Mouse (Mus musculus) heart, postnatal 14 days (tissue): ENCODE measurements around the gene Trpm6. TPM values are rescaled to one million over a fixed set of nuclear protein-coding genes. Genes with fewer than 3 reads are reported as not detected.

Experiments used
- DNase-seq, 2 experiments: peaks; one replicate each; pipeline ENCODE4 v3.0.0; 2021 to 2022
- intact Hi-C: fragments of 180-260 bp; cut with DNase I; formaldehyde crosslinking; loops from one replicate; pipeline ENCODE4 v1.15.1; 2025
- total RNA-seq, 2 experiments: library from RNA; stranded (reverse); gene quantifications; 2 replicates each; pipeline ENCODE4 v1.2.3; 2021

The Trpm6 gene
- total RNA-seq, 2 experiments from 2014 or later = 0.12 to 0.15 TPM

DNA sequence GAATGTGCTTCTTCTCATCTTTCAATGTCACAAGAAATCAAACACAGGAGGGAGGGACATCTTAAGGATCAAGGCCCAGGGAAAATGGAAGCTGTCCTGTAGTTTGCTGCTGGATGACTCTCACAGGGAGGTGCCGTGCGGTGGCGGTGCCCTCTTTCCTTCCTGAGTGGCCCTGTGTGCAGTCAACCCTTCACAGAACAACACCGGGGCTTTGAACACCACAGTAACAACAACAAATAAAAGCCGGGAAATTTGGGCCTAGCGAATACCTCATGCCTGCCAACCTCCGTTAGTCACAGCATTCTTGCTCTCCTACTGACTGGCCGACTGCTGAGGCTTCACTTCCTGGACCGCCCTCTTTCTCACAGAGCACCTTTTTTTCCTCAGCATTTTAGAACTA is 9.1 kb downstream of the Trpm6 start:
- DNase-seq = no peak
- intact Hi-C loops = no loop called here

DNA sequence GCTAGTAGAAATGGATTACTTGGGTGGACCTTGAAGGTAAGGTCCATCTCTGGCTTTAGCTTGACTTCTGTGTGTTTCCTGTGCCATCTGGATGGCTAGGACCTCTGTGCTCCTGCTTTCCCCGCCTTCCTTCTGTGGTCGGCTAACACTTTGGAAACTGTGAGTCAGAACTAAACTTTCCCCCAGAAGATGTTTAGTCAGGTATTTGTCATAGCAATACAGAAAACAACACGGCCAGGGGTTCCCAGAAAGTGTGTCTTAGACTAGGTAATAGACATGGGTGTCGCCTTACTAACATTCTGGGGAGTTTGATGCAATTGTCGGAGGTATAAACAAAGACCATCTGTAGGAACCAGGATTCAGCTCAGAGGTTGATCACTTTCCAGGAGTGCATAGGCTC is 16.6 kb downstream of the Trpm6 start:
- intact Hi-C loops = no loop called here
- no peak for DNase-seq

DNA sequence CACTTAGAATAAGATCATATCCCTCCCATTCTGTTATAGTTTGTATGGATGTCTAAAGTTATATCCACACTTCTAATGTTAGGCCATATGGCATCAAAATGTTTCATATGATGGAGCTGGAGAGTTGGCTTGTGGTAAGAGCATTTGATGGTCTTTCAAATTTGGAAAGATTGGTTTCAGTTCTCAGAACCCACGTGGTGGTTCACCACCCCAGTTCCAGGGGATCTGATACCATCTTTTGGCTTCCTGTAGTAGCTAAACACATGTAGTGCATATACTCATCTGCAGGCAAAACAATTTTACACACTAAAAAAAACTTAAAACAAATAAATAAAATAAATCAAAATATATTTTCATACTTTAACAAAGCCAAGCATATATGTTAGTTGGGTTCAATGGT is 21.3 kb downstream of the Trpm6 start:
- DNase-seq = no peak
- intact Hi-C loops = no loop called here

DNA sequence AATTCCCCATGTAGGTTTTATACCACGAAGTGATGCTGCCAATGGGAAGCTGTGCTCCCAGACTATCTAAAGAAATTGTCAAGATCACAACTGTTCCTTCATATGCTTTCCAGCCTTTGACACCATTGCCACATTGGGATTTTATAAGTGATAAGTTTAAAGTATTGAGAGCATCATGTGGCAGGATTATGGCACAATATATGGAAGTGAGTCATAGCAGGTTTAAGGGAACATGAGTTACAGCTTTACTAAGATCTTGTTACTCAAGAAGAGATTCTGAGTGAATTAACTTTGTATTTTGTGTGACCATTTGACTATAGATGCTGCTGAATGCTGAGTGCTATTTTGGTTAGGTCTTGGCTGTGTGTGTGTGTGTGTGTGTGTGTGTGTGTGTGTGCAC is 21.8 kb downstream of the Trpm6 start:
- no peak for DNase-seq
- intact Hi-C loops = no loop called here

DNA sequence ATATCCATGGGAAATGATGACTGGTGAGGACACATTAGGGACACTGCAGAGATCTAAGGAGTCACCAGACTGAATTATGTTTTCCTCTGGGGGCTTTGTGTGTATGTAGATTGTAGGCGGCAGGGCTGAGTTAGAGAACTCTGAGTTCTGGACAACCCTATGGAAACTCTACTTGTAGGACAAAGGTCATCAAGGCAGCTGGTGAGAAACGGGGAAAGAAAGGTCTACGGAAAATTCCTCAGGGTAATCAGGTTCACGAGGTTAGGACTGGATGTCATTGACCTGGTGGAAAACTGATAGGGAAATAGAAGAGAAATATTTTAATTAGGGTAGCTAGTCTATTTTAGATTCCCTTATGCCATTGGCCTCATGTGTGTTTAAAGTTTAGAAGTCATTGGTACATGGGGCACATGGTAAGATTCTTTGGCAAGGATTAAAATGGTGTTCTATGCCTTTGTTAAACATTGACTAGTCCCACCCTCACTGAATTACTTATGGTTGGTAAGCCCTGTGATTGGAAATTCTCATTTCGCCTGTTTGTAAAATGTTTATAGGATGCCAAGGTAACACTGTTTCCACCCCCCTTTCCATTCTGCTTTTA is 23.2 kb downstream of the Trpm6 start:
- intact Hi-C loops = no loop called here
- DNase-seq = no peak

DNA sequence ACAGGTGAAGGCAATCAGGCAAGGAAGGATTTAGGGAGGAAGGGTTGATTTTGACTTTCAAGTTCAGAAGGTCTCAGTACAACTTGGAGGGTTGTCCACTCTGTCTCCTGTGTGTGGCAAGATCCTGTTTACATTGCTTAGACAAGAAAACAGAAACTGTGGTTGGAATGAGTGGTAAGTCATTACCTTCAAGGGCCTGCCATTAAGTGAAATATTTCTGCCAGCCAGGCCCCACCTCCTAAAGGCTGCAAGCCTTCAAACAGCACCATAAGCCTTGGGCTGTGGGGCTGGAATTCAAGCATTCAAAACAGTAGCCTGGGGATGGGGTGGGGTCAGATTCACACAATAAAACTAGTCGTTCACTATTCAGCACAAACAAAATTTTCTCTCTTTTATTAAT is 24.3 kb downstream of the Trpm6 start:
- intact Hi-C loops = no loop called here
- no peak for DNase-seq

DNA sequence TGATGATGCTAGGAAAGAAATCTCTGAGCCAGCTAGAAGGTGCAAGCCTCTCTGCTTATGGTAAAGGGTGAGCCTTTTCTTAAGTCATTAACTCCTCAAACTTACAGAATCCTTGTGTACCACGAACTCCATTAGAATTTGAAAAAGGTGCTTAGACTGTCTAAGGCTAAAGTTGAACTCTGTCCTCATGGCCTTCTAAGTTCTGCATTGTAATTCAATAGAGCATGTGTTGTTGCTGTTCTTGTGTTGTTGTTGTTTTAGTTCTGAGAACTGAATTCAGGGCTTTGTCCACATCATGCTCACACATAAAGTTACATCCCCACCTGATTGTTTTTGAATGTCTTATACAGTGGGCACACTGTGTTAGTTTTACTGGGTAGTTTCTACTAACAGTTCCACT is 49.9 kb downstream of the Trpm6 start:
- intact Hi-C loops = no loop called here
- no peak for DNase-seq

DNA sequence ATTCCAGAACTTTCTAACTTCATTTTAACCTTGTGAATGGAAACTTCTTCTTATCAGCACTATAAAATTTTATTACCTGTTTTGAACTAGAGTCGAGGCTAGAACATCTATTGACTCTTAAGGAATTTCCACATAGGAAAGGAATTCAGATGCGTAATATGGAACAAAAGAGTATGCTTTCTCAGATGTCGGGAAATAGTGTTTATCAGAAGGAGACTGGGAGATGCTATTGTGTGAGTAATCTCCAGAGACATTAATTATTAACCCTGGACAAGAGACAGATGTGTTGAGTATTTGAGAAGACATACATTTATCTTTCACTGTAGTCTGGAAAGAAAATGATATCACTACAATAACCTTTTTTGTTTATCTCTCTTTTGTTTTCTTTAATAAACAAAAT is 61.5 kb downstream of the Trpm6 start:
- DNase-seq = no peak
- intact Hi-C loops = no loop called here

DNA sequence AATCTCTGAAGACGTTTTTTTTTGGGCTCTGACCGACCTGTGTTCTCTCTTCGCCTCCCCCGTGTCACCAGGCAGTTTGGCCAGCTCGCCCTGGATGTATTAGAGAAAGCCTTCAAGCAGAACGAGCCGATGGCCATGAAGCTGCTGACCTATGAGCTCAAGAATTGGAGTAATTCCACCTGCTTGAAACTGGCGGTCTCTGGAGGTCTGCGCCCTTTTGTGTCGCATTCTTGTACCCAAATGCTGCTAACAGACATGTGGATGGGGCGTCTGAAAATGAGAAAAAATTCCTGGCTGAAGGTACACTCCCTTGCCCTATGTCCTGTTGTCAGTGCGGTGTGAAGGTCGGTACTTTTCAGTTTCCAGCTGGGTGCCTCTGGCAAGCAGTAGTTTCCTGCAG is 65.4 kb downstream of the Trpm6 start:
- DNase-seq = no peak
- intact Hi-C loops = no loop called here

DNA sequence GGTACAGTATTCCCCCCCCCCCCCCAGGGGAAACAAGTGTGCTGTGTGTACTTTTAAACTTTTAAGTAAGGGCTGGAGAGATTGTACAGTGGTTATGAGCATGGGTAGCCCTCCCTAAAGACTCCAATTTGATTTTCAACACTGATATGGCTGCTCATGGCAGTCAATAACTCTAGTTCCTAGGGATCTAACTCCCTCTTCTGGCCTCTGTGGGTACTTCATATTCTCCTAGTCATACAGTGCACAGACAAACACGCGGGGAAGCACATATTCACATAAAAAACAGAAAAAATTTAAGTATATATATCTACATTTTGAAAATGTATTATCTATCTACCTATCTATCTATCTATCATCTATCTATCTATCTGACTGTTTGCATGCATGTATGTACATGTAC is 67.6 kb downstream of the Trpm6 start:
- no peak for DNase-seq
- intact Hi-C loops = no loop called here

DNA sequence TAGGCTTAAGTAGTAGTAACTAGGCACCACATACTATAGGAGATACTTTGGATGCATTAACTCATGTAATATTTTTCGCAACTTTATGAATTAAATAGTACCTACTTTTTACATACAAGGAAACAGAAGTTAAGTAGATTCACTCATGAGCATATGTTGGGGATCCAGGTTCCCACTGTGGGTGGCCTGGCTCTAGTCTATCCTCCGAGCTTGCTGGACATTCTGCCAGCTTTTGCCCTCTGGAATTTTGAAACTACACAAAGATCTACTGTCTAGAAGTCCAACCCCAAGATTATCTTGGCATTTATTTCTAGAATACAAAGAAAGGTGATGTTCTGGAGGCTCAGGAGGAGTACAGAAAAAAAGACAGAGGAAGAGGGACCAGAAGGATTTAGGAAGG is 78.8 kb downstream of the Trpm6 start:
- intact Hi-C loops = no loop called here
- no peak for DNase-seq

DNA sequence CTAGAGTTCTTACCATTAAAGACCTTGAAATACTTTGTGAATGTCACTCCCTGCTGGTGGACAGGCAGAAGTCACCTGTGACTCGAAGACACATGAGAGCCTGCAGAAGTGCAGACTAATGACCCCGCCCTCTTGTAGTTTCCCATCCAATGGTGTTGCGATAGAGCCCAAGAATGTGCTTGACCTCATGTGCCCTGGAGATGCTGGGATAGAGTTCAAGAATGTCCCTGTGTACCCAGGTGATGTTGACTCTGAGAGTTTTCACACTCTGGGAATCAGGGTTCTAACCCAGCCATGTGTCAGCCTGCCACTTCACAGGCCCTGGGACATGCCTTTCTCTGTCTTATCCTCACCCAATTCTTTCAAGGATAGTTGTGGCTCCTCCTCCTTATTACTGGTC is 81.4 kb downstream of the Trpm6 start:
- intact Hi-C loops = loop anchor here (10.0 kb wide), 1 partner anchor 1006 kb away; no protein-coding TSS in a partner anchor
- no peak for DNase-seq

DNA sequence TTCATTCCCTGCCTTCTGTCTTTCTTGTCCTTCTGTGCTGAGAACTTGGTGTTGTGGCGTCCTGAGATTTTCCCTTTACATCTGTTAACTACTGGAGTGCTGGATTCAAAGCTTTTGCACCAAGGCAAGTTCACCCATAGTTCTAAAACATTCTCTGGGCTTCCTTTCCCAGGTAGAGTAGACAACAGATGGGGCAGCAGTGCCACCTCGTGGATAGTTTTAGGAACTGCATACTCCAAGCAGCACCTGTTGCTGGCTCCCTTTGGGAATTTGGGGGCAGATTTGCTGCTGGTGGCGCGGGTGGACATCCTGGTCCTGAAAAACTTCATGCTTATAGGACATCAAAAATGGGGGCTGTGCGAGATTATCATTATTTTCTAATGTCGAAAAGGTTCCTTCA is 85.2 kb downstream of the Trpm6 start:
- DNase-seq = peak; percentile 61 to 69
- intact Hi-C loops = loop anchor here (2.0 to 10.0 kb wide), 4 partner anchors 123 to 1368 kb away; partner anchors contain the start of gene D030056L22Rik

DNA sequence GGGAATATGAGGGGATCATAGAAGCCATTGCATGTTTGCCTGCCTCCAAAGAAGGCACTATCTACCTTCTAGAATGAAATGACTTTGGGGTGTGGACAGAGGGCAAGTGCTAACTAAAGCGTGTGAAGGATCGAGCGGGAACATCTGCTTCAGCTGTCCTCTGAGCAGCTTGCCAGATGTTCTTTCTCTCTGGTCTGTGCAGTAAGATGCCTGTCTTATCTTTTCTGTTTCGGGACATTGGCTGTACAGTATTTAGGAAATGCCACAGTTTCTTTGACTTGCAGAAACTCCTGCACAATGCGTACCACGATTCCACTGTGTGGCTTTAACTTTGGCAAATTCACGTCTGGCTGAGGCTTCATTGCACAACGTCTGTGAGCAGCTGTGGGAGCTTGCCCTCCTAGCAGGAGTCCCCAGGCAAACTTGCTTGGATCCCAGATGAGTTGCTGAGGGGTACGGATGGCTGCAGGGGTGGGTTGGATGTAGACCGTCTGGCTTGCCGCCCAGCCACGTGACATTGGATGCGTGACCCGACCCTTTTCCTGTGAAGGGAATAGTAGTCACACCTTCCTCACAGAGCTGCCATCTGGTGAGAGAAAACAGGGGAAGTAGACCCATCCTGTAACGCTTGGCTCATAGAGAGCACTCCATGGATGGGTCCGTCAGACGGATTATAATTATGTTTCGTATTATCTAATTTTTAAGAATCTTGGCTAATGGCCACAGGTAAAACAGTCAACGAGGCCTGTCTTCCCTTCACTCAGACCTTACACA is 92.2 kb downstream of the Trpm6 start:
- intact Hi-C loops = no loop called here
- peak; percentile 2 to 7 for DNase-seq

DNA sequence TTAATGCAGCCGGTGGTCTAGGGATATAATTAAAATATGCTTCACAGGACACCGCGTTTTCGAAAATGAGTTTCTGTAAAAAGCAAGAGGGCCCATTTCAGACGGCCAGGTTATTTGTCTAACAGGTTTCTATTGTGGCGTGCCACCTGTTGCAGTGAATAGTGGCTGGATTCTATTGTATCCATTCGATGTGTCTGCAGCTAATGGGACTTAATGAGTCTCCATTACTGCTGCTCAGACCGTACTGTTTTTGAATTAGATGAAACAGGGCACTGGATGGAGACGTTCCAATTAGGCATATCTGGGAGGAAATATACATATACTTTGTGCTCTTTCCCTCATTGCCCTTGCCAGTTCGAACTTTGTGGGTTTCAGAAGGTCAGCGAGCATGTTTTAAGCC is 92.8 kb downstream of the Trpm6 start:
- no peak for DNase-seq
- intact Hi-C loops = no loop called here

DNA sequence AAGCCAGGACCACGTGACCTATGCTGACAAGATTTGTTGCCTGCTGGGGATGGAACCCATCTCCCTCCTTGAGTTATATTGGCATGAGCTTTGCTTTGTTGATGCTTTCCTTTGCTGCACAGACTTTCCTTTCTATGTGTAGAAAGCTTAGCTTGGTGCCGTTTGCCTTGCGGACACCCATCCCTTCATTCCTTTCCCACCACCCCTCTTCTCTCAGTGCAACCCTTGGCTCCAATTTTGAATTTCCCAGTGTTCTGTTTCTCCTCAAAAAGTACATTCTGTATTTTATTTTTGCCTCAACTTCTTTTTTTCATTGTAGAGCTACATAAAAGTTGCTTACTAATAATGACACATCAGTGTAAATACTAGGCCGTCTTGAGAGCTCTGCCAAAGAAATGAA is 96.6 kb downstream of the Trpm6 start:
- no peak for DNase-seq
- intact Hi-C loops = no loop called here

DNA sequence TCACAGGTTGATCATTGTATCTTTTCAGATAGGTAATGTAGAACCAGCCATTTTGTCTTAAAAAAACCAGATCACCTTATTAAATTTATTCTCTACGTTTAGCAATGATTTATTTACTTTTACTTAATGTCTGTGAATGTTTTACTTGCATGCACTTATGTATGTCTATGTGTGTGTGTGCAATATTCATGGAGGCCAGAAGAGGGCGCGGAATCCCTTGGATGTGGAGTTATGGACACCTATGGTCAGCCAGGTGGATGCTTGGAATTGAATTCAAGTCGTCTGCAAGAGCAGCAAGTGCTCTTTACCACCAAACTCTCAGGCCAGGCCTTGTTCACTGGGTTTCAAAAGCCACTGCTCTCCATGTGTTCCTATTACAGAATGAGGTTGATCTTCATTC is 118.5 kb downstream of the Trpm6 start:
- intact Hi-C loops = no loop called here
- no peak for DNase-seq

DNA sequence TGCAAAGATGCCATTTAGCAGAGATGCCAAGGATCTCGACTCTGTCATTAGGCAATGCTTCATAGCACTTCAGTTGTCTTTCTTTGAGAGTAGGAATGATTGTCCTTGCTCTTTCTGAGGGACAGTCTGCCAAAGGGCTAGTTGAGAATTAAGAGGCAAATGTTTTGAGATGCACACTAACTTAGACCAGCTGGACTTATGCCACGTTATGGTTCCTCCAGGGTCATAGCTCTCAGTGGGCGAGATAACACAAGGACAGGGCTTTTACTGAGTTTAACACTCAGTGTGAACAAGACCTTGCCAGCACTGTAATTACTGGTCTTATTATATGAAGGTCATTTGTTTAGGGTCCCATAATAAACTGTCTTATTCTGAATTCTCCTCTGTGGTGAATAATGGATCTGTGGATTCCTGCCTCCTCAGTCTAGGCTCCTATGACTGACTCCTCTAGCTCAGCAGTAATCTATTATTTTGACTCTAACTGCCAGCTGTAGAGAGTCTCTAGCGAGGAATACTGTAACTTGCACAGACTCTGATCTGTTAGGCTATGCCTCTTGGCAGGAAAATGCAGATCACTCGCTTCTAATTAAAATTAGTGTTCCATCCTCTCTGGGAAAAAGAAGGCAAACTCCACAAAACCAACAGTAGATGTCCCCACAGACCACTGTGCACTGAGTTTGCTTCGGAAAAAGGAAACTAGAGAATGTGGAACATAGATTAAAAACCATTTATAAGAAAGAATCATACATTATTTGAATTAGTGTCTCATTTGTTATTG is 123.2 kb downstream of the Trpm6 start:
- intact Hi-C loops = loop anchor here (5.0 kb wide), 1 partner anchor 1469 kb away; no protein-coding TSS in a partner anchor
- no peak for DNase-seq

DNA sequence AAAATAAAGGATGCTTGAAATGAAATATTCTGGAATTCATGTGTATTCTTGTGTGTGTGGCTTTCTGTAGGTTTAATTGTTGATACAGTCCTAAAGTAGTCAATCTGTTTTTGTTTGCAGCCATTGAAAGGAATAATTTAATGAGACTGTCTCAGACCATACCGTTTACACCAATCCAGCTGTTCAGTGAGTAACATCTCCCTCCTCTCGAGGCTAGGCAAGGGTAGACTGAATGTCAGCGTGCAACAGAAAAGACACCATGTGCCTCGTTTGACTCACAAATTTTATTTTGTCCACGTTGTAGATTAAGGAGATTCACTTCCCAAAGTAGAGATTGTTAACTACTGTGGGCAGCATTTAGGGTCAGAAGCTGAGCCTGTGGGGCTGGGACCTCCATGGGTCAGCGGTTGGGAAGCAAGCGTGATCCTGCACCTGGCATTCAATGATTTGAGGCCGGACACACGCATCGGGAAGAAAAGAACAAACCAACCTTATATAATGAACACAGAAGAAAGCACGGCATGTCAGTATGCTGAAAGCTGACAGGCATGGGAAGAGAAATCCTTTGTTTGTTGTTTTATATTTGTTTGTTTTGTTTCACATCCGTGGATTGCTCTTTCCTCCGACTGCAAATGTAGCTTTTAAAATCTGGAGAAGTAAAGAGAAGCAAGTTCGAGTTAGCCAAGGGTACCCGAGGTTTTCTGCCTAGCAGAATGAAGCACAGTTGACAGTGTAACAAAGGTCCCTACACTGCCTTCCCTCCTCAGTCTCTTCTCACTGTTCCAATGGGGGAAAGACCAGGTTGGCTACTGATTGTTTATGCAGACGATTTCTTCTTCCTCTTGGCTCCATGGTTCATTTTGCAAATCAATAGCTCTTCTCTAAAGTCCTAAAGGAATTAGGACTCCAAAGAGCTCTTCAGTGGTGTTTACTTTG is 124.2 kb downstream of the Trpm6 start:
- intact Hi-C loops = loop anchor here (5.0 kb wide), 1 partner anchor 1468 kb away; no protein-coding TSS in a partner anchor

DNA sequence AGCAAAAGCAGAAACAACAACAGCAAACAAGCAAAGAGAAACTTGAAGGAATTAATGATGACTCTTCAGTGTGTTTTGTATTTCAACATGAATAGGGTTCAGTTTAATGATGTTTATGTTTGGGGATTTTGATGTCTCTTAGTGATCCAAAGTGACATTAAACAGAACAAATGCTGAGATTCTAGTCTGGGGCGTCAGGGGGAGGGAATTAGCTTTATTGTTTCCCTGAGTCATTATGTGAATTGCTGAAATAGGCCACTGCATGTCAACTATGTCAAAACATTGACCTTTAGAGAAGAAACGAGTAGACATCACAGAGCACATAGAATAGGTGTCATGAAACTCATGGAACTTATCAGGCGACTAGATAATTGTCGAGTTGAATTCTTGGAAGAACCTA is 129.5 kb downstream of the Trpm6 start:
- intact Hi-C loops = no loop called here
- no peak for DNase-seq

More for the DNA sequence above, 124.2 kb downstream of the Trpm6 start:
- DNase-seq = no peak
